Mouse (Mus musculus) liver, postnatal 0 days (tissue): ENCODE data around the gene Pxdn.

Experiments used
- CTCF ChIP-seq: sonication (generic); IDR thresholded peaks from 2 replicates; pipeline ENCODE4 v1.5.1; 2016; ENCODE audit warnings: antibody characterized with exemption, low read depth
- EP300 ChIP-seq: IDR thresholded peaks from 2 replicates; pipeline ENCODE4 v1.6.1; 2016; ENCODE audit warnings: antibody characterized with exemption, low read depth, mild to moderate bottlenecking

DNA sequence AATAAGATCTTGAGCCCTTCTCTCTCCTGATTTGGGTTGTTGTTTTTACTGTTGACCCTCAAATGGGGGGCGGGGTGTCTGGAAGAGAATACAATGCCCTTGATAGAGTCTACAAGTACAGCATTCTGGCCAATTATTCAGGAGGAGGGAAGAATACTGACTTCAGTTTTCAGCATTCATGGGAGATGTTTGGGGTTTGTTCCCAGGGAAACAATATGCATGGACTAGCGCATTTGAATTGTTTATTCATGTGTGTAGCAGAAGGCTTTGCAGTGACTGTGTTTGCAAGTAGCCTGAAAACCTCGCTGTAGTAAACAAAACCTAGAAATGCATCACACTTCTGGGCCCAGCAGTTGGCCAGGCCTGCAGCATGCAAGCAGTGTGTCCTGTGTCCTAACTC is 17.1 kb downstream of the Pxdn start:
- no peak for TF ChIP-seq CTCF
- no peak for TF ChIP-seq EP300
